Mouse (Mus musculus) testis, adult 2 months (tissue): ENCODE data around the gene Yipf2. TPM values are rescaled to one million over a fixed set of nuclear protein-coding genes. Genes with fewer than 3 reads are reported as not detected.

Source experiments
- H3K27ac ChIP-seq: fragments of 200-500 bp; 2 replicates; pipeline ENCODE4 v1.5.1; 2012; ENCODE audit warnings: low read depth, low read length; ENCODE audit not compliant: control insufficient read depth, insufficient read depth
- H3K27me3 ChIP-seq: fragments of 200-500 bp; 2 replicates; pipeline ENCODE4 v1.6.1; 2012; ENCODE audit warnings: mild to moderate bottlenecking, low read length, moderate library complexity; ENCODE audit not compliant: control insufficient read depth, insufficient read depth
- H3K36me3 ChIP-seq: fragments of 200-500 bp; 2 replicates; pipeline ENCODE4 v1.6.1; 2012; ENCODE audit warnings: mild to moderate bottlenecking, low read length; ENCODE audit not compliant: control insufficient read depth, insufficient read depth
- H3K4me1 ChIP-seq: fragments of 200-500 bp; 2 replicates; pipeline ENCODE4 v1.6.1; 2012; ENCODE audit warnings: low read length; ENCODE audit not compliant: control insufficient read depth, insufficient read depth
- H3K4me3 ChIP-seq: fragments of 200-500 bp; 2 replicates; pipeline ENCODE4 v1.5.1; 2012; ENCODE audit warnings: low read depth, mild to moderate bottlenecking, low read length, moderate library complexity, mixed read lengths; ENCODE audit not compliant: control insufficient read depth
- CTCF ChIP-seq: fragments of 200-500 bp; IDR thresholded peaks from 2 replicates; pipeline ENCODE4 v1.5.1; 2012; ENCODE audit warnings: low read depth, mild to moderate bottlenecking, inconsistent platforms, low read length, moderate library complexity; ENCODE audit not compliant: control insufficient read depth, insufficient read depth, insufficient replicate concordance
- POLR2A ChIP-seq: fragments of 200-500 bp; IDR thresholded peaks from 2 replicates; pipeline ENCODE4 v1.6.1; 2012; ENCODE audit warnings: low read depth, mild to moderate bottlenecking, inconsistent platforms, low read length, moderate library complexity; ENCODE audit not compliant: control insufficient read depth
- polyA plus RNA-seq: library from polyadenylated mRNA; depleted of rRNA; stranded (reverse); fragments of >200 nt; gene quantifications from 2 replicates; pipeline ENCODE4 v1.2.3, GENCODE M21; 2012

Yipf2 gene
- polyA plus RNA-seq, 1 experiment = 35.6 TPM

DNA sequence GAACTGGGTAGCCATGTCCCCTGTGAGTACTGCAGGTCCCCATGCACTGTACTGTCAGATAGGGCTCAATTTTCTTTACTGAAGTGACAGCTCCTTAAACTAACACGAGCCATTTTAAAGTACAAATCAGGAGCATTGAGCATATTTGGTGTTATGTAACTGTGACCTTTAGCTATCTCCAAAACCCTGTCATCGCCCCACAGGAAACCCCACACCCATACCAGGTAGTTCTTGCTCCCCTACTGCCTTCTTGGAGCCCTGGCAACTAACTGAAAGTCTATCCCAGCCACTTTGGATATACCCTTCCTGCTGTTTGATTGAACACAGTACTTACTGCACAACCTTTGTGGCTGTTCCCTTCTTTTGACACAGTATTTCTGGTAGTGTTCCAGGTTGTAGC, 25.6 kb downstream of the Yipf2 start:
- no peak overlapping the region for H3K4me3 ChIP-seq
- no peaks in the 10 kb centered on the region for H3K4me1 ChIP-seq
- TF ChIP-seq CTCF (no peak), POLR2A (no peak)
- no peak overlapping the region for H3K27ac ChIP-seq
- no peaks in the 10 kb centered on the region for H3K27me3 ChIP-seq
- H3K36me3 ChIP-seq = no peaks in the 10 kb centered on the region

DNA sequence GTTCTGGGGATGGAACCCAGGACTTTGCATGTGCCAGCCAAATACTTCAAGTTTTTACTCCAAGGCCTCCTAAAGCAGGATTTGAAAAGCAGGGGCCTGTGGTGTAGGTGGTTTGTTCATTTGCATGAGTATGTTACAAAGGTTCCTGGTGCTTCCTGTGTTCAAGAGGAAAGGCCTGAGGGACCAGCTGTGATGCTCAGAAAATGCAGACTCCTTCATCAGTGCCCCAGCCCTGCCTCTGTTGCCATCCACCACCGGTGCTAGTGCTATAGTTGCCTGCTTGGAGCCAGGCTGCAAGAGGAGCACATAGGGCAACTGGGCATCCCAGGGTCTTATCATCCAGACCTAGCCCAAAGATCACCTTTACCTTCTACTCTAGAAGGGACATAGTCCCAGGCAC, 26.1 kb downstream of the Yipf2 start:
- no peak for TF ChIP-seq POLR2A
- TF ChIP-seq CTCF = no peak
- no peak overlapping the region for H3K27ac ChIP-seq
- no peaks in the 10 kb centered on the region for H3K4me1 ChIP-seq
- H3K36me3 ChIP-seq = no peaks in the 10 kb centered on the region
- H3K4me3 ChIP-seq = no peak overlapping the region
- no peaks in the 10 kb centered on the region for H3K27me3 ChIP-seq

DNA sequence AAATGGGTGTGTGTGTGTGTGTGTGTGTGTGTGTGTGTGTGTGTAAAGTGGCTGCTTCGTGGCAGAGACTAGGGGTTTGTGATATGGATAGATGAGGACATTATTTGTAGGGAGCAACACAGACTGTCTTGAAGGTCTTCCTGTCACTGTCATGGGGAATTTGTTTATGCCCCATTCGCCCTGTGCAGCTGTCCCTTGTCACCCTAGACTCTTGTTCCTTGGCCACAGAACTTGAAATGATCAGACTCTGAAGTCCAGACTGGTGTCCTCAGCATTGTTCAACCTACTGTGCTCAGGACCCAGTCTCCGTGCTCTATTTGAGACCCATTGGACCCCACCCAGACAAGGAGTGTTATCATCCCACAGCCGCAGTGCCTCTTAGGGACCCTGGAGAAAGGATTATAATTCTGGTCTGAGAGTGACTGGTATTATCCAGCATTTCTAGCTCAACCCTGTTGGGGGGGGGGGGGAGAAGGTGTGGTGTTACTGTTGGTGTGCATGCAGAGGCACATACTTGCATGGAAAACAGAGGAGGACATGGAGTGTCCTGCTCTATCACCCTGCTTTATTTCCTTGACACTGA, 27.5 kb downstream of the Yipf2 start:
- Histone ChIP-seq H3K4me1 (no peaks in the 10 kb centered on the region), H3K36me3 (no peaks in the 10 kb centered on the region), H3K27ac (no peak overlapping the region), H3K4me3 (no peak overlapping the region), H3K27me3 (no peaks in the 10 kb centered on the region)
- TF ChIP-seq CTCF (no peak), POLR2A (no peak)

DNA sequence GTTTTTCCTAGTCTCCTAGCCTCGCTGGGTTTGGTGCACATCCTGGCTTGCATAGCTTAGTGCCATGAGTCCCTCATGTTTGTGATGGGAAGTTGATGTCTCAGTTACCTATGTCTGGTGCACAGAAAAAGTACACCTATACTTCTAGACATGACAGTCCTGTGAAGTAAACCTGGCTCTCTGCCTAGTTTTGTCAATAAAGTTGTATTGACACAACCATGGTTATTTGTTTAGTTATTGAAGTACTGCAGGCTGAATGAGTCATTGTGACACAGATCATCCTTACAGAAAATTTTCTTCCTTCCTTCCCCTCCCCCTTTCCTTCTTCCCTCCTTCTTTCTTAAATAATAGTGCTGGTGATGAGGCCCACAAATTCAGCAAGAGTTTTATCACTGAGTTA, 28.2 kb downstream of the Yipf2 start:
- H3K4me3 ChIP-seq = no peak overlapping the region
- H3K27me3 ChIP-seq = no peaks in the 10 kb centered on the region
- no peak overlapping the region for H3K27ac ChIP-seq
- no peaks in the 10 kb centered on the region for H3K4me1 ChIP-seq
- no peak for TF ChIP-seq CTCF
- no peak for TF ChIP-seq POLR2A
- no peaks in the 10 kb centered on the region for H3K36me3 ChIP-seq

DNA sequence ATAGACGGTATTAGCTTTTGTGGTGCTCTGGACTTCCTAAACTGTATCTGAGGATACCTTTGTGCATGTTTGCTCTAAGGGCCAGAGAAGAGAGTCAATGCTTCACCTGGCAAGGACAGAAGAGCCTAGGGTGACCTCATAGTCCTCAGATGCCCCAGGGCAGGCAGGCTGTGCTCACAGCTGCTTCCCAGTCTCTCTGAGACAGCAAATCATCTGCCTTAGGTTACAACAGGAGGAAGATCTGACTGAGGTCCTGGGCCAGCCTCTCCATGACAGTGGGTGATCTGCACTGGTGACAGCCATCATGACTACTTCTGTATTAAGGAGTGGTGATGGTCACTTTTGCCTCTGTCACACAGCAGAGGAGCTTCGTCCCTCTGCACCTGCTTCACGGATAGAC, 33.5 kb downstream of the Yipf2 start:
- Histone ChIP-seq H3K4me3 (no peak overlapping the region), H3K27ac (no peak overlapping the region), H3K36me3 (no peaks in the 10 kb centered on the region), H3K4me1 (no peaks in the 10 kb centered on the region; the same call in 1 of the 2 replicates), H3K27me3 (no peaks in the 10 kb centered on the region)
- TF ChIP-seq POLR2A (no peak), CTCF (no peak)

DNA sequence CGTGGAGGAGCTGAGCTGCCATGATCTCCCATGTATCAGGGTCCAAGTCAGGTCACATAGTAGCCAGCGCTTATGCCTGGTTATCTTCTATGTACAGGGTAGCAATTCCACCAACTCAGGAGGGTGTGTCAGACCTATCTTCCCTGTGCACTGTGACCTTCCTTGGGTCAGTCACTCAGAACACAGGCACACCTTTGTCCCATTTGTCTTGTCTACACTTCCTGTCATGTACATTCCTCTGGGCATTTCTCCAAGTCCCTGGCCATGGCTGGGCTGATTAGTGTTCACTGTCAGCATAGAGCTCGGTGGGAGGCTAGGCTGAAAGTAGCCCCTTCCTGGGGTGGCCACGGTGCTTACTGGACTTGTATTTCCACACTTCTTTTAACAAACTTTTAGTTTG, 34.3 kb downstream of the Yipf2 start:
- no peak overlapping the region for H3K27ac ChIP-seq
- H3K4me1 ChIP-seq = no peaks in the 10 kb centered on the region; the same call in 1 of the 2 replicates
- H3K27me3 ChIP-seq = no peaks in the 10 kb centered on the region
- TF ChIP-seq POLR2A (no peak), CTCF (no peak)
- no peak overlapping the region for H3K4me3 ChIP-seq
- H3K36me3 ChIP-seq = no peaks in the 10 kb centered on the region

DNA sequence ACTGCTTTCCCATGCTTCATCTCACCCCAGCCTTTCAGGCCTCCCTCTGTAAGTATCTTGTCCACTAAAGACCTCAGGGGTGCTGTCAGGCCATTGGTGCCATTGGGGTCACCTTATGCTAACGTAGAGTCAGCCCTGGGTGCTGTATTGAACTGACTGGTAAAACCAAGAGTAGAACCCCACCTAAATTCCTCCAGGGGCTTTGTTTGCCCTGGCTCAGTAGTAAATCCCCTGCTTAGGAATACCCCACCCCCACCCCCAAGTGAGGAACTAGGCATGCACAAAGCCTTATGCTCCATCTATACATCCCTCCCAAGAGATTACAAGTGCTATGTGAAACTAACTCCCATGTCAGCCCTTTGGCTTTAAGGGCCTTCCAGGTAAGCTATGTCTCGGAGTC, 35.1 kb downstream of the Yipf2 start:
- no peak overlapping the region for H3K4me3 ChIP-seq
- no peak for TF ChIP-seq POLR2A
- TF ChIP-seq CTCF = no peak
- H3K27ac ChIP-seq = no peak overlapping the region
- H3K4me1 ChIP-seq = no peaks in the 10 kb centered on the region; the same call in 1 of the 2 replicates
- no peaks in the 10 kb centered on the region for H3K36me3 ChIP-seq
- H3K27me3 ChIP-seq = no peaks in the 10 kb centered on the region

DNA sequence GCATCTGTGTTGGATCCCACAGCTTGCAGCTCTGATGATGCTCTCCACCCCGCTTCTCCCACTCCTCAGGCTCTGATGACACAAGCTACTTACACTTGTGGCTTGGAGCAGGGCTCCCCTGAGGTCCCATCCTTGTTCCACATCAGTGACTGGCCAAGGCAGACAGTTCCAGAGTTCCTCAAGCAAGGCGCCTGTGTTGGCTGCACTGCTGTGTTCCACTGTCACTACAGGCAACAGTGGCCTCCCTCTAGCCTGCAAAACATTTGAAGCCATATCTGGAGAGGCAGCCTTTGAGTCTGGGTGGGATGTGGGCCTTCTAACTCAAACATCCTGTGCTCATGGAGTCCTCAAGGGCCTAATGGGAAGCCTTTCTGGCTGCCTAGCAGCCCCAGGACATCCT, 35.6 kb downstream of the Yipf2 start:
- Histone ChIP-seq H3K4me3 (no peak overlapping the region), H3K4me1 (no peaks in the 10 kb centered on the region; the same call in 1 of the 2 replicates), H3K36me3 (no peaks in the 10 kb centered on the region), H3K27me3 (no peaks in the 10 kb centered on the region), H3K27ac (no peak overlapping the region)
- no peak for TF ChIP-seq POLR2A
- no peak for TF ChIP-seq CTCF
